Mouse (Mus musculus): ENCODE results near the gene Dlg2. TPM values are rescaled to one million over a fixed set of nuclear protein-coding genes. Genes with fewer than 3 reads are reported as not detected.

Gene Dlg2
- polyA plus RNA-seq, 1 experiment = not detected

DNA sequence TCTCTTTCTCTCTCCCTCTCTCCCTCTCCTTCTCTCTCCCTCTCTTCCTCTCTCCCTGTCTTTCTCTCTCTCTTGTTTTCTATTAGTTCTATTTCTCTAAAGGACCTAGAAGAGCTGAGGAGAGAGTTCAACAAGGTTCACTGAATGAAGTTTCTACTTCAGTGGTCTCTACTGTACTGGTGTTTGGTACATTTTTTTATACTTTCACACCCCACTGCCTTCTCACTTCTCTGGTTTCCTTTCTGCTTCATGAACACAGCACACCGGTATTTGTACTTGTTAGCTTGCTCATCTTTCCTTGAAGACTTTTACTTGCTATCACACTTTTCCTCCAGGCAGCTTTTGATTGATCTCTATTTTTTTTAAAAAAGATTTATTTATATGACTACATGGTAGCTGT is 173.0 kb downstream of the Dlg2 start:
- H3K4me1 ChIP-seq (ENCODE audit: control insufficient read depth, insufficient read depth, low read length) = no peaks in the 10 kb centered on the region
- H3K27ac ChIP-seq (ENCODE audit: insufficient read depth, low read depth, low read length) = no peak overlapping the region
- no peak overlapping the region for H3K4me3 ChIP-seq (ENCODE audit: insufficient read depth, low read length)
- TF ChIP-seq CTCF (IDR thresholded peaks at IDR 0.05; ENCODE audit: low read depth, low read length) (no peak), POLR2A (IDR thresholded peaks at IDR 0.05; ENCODE audit: borderline replicate concordance, low read depth, low read length) (no peak)

DNA sequence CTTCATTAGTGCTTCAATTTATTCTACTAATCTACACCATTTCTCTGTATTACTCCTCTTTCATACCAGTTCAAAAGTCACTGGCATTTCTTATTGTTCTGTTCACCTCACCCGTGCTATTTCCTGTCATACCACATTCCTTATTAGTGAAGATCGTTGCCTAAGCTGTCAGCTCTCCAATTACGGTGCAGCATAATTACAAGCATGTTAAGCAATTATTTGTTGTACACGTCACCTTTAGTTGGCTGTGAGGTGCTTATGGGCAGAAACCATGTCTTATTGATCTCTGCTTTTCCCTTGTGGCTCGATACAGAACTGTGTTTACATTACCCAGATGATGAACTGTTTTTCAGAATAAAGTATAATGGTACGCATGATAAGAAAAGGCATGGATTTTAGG is 174.7 kb downstream of the Dlg2 start:
- no peaks in the 10 kb centered on the region for H3K4me1 ChIP-seq (ENCODE audit: control insufficient read depth, insufficient read depth, low read length)
- no peak overlapping the region for H3K27ac ChIP-seq (ENCODE audit: insufficient read depth, low read depth, low read length)
- H3K4me3 ChIP-seq (ENCODE audit: insufficient read depth, low read length) = no peak overlapping the region
- TF ChIP-seq POLR2A (IDR thresholded peaks at IDR 0.05; ENCODE audit: borderline replicate concordance, low read depth, low read length) (no peak), CTCF (IDR thresholded peaks at IDR 0.05; ENCODE audit: low read depth, low read length) (no peak)

DNA sequence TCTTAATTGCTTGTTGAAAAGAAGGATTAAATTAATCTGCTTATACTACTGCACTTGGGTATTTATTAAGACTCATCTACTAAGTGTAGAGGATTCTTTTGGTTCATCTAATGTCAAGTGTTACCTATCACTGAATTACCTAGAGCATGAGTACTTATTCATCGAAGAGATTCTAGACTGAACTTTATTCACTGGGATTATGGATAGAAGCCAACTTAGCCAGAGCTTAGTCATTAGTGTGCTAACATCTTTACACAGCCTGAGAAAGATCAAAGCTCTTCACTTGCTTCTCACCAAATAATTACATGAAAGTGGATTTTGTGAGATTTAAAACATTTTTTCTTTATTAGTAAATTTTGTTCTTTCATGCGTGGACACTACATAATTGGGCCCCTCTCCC is 175.1 kb downstream of the Dlg2 start:
- TF ChIP-seq POLR2A (IDR thresholded peaks at IDR 0.05; ENCODE audit: borderline replicate concordance, low read depth, low read length) (no peak), CTCF (IDR thresholded peaks at IDR 0.05; ENCODE audit: low read depth, low read length) (no peak)
- Histone ChIP-seq H3K4me3 (ENCODE audit: insufficient read depth, low read length) (no peak overlapping the region), H3K27ac (ENCODE audit: insufficient read depth, low read depth, low read length) (no peak overlapping the region), H3K4me1 (ENCODE audit: control insufficient read depth, insufficient read depth, low read length) (no peaks in the 10 kb centered on the region)

GRCm38 (mm10) chr7:90658593-90658992 is 182.1 kb downstream of the Dlg2 start:
- TF ChIP-seq CTCF (IDR thresholded peaks at IDR 0.05; ENCODE audit: low read depth, low read length) (no peak), POLR2A (IDR thresholded peaks at IDR 0.05; ENCODE audit: borderline replicate concordance, low read depth, low read length) (no peak)
- Histone ChIP-seq H3K27ac (ENCODE audit: insufficient read depth, low read depth, low read length) (no peak overlapping the region), H3K4me1 (ENCODE audit: control insufficient read depth, insufficient read depth, low read length) (no peaks in the 10 kb centered on the region), H3K4me3 (ENCODE audit: insufficient read depth, low read length) (no peak overlapping the region)

GRCm38 (mm10) chr7:90694050-90694449 is 217.6 kb downstream of the Dlg2 start:
- Histone ChIP-seq H3K4me3 (ENCODE audit: insufficient read depth, low read length) (no peak overlapping the region), H3K27ac (ENCODE audit: insufficient read depth, low read depth, low read length) (no peak overlapping the region), H3K4me1 (ENCODE audit: control insufficient read depth, insufficient read depth, low read length) (no peaks in the 10 kb centered on the region)
- TF ChIP-seq POLR2A (IDR thresholded peaks at IDR 0.05; ENCODE audit: borderline replicate concordance, low read depth, low read length) (no peak), CTCF (IDR thresholded peaks at IDR 0.05; ENCODE audit: low read depth, low read length) (no peak)

DNA sequence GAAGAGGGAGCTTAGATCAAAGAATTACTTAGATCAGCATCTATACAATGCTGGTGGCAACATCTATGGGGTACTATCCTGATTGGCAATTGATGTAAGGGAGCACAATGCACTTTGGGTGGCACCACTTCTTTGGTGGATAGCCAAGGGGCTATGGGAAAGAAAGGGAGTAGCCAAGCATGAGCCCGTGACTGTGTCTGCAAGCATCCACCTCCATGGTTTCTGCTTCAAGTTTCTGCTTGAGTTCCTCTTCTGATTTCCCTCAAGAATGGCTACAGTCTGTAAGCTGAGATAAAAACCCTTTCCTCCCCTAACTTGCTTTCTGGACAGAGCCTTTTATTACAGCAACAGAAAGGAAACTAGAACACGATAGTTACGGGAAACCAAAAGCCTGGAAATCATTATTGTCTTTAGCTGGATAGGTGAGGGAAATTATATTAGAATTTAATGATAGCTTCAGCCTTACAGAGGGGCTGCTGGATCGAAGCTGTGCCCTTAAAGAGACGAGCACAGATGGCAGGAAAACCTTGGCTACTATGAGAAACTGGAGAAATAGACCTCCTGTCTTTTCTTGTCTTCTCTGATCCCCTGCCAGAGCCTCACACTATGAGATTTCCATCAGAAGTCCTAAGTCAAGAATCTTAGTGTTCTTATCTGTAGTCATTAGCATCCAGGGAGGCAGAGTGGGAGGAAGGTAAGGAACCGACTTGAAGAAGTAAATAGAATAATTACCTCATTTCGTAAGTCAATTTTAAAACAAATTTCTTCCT is 219.9 kb downstream of the Dlg2 start:
- no peaks in the 10 kb centered on the region for H3K4me1 ChIP-seq (ENCODE audit: control insufficient read depth, insufficient read depth, low read length)
- no peak for TF ChIP-seq CTCF (IDR thresholded peaks at IDR 0.05; ENCODE audit: low read depth, low read length)
- no peak for TF ChIP-seq POLR2A (IDR thresholded peaks at IDR 0.05; ENCODE audit: borderline replicate concordance, low read depth, low read length)
- H3K4me3 ChIP-seq (ENCODE audit: insufficient read depth, low read length) = no peak overlapping the region
- H3K27ac ChIP-seq (ENCODE audit: insufficient read depth, low read depth, low read length) = no peak overlapping the region

DNA sequence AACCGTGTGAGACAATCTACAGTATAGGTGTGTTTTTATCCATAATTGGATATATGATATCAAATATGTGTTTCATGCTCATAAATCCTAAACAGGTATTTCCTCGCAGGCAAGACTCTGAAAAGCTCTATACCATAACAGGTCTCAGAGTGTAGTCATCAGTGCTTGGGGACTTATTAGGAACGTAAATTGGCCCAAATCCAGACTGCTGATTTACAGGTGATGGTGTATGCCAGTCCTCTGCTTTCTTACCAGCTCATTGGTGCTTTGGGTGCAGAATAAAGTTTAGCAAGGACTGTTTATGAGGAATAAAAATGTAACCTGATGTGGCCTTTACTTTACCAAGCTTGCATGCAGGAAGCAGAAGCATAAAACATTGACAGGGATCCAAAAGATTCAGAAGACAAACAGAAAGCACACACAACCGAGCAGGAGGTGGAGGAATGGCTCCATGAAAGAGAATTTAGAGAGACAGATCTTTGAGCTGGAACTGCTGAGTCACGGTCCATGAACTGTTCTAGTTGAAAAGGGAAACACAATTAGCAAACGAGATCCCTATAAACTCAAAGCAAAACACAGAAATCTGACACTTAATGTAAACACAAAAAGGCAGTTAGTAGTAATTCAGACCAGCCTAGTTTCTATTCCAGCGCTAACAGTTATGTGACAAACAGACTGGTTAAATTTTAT is 226.8 kb downstream of the Dlg2 start:
- no peaks in the 10 kb centered on the region for H3K4me1 ChIP-seq (ENCODE audit: control insufficient read depth, insufficient read depth, low read length)
- no peak overlapping the region for H3K27ac ChIP-seq (ENCODE audit: insufficient read depth, low read depth, low read length)
- TF ChIP-seq POLR2A (IDR thresholded peaks at IDR 0.05; ENCODE audit: borderline replicate concordance, low read depth, low read length) (no peak), CTCF (IDR thresholded peaks at IDR 0.05; ENCODE audit: low read depth, low read length) (no peak)
- no peak overlapping the region for H3K4me3 ChIP-seq (ENCODE audit: insufficient read depth, low read length)

GRCm38 (mm10) chr7:90703951-90704350 is 227.5 kb downstream of the Dlg2 start:
- H3K4me3 ChIP-seq (ENCODE audit: insufficient read depth, low read length) = no peak overlapping the region
- TF ChIP-seq CTCF (IDR thresholded peaks at IDR 0.05; ENCODE audit: low read depth, low read length) = no peak
- no peak for TF ChIP-seq POLR2A (IDR thresholded peaks at IDR 0.05; ENCODE audit: borderline replicate concordance, low read depth, low read length)
- H3K4me1 ChIP-seq (ENCODE audit: control insufficient read depth, insufficient read depth, low read length) = no peaks in the 10 kb centered on the region
- no peak overlapping the region for H3K27ac ChIP-seq (ENCODE audit: insufficient read depth, low read depth, low read length)

- Histone ChIP-seq H3K4me3 (ENCODE audit: insufficient read depth, low read length) (no peak overlapping the region), H3K4me1 (ENCODE audit: control insufficient read depth, insufficient read depth, low read length) (no peaks in the 10 kb centered on the region), H3K27ac (ENCODE audit: insufficient read depth, low read depth, low read length) (no peak overlapping the region)
- TF ChIP-seq POLR2A (IDR thresholded peaks at IDR 0.05; ENCODE audit: borderline replicate concordance, low read depth, low read length) (no peak), CTCF (IDR thresholded peaks at IDR 0.05; ENCODE audit: low read depth, low read length) (no peak)
Observed at GRCm38 (mm10) chr7:90734086-90734485, 257.6 kb downstream of the Dlg2 start.

DNA sequence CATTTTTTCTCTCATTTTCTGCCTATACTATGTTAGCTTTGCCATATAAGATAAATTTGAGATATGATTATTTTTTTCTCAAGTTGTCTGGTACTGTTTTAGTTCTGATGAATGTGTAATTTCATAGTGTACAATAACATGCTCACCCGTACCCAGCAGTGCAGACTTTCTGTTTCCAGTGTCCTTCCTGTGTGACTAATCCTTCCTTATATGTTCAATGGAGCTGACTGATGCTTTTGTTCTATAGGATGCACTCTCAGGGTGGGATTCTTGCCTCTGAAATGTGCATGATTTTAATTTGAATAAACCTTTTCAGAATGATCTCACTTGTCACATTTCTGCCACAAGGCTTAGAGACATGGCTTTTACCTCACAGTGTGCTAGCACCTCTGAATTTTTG is 259.9 kb downstream of the Dlg2 start:
- H3K4me3 ChIP-seq (ENCODE audit: insufficient read depth, low read length) = no peak overlapping the region
- H3K4me1 ChIP-seq (ENCODE audit: control insufficient read depth, insufficient read depth, low read length) = no peaks in the 10 kb centered on the region
- TF ChIP-seq POLR2A (IDR thresholded peaks at IDR 0.05; ENCODE audit: borderline replicate concordance, low read depth, low read length) (no peak), CTCF (IDR thresholded peaks at IDR 0.05; ENCODE audit: low read depth, low read length) (no peak)
- no peak overlapping the region for H3K27ac ChIP-seq (ENCODE audit: insufficient read depth, low read depth, low read length)

Data from bone marrow macrophage, adult 2 months (primary cell).